Mouse (Mus musculus) ES-E14 (cell line): Measurements from ENCODE around the gene Hs3st1. TPM values are rescaled to one million over a fixed set of nuclear protein-coding genes. Genes with fewer than 3 reads are reported as not detected.

Experiments
- DNase-seq: peaks from one replicate; pipeline ENCODE4 v3.0.0-alpha.2; 2013; ENCODE audit warnings: low read depth, low spot score
- H3K27ac ChIP-seq: 2 replicates; pipeline ENCODE4 v1.5.1; 2012; ENCODE audit warnings: low read depth, mild to moderate bottlenecking, low read length, moderate library complexity, mixed read lengths; ENCODE audit not compliant: poor library complexity, insufficient read depth, severe bottlenecking
- H3K36me3 ChIP-seq: 2 replicates; pipeline ENCODE4 v1.6.1; 2012; ENCODE audit warnings: mild to moderate bottlenecking, low read length, moderate library complexity, mixed read lengths; ENCODE audit not compliant: control insufficient read depth, poor library complexity, insufficient read depth, severe bottlenecking
- H3K4me1 ChIP-seq, 2 experiments: fragments of 150-350 bp in 1 of 2; sonication (generic) in 1 of 2; 2 replicates each; pipeline ENCODE4 v1.6.1; 2012; ENCODE audit warnings: low read length in 2 of 2, mild to moderate bottlenecking in 1 of 2, mixed read lengths in 1 of 2; ENCODE audit not compliant: control insufficient read depth in 2 of 2, insufficient read depth in 2 of 2, poor library complexity in 1 of 2
- H3K4me3 ChIP-seq, 2 experiments: fragments of 150-350 bp in 1 of 2; sonication (generic) in 1 of 2; 2 replicates each; pipeline ENCODE4 v1.5.1; 2012; ENCODE audit warnings: low read length in 2 of 2, low read depth in 1 of 2, mild to moderate bottlenecking in 1 of 2, mixed read lengths in 1 of 2; ENCODE audit not compliant: insufficient read depth in 1 of 2, poor library complexity in 1 of 2, severe bottlenecking in 1 of 2
- H3K9ac ChIP-seq: 2 replicates; pipeline ENCODE4 v1.6.1; 2012; ENCODE audit warnings: low read depth, mild to moderate bottlenecking, low read length, mixed read lengths; ENCODE audit not compliant: poor library complexity, insufficient read depth, severe bottlenecking
- H3K9me3 ChIP-seq: fragments of 150-350 bp; sonication (generic); 2 replicates; pipeline ENCODE4 v1.6.1; 2012; ENCODE audit warnings: low read depth, mild to moderate bottlenecking, low read length; ENCODE audit not compliant: control insufficient read depth, insufficient read depth
- CHD2 ChIP-seq: IDR thresholded peaks from 2 replicates; pipeline ENCODE4 v1.6.1; 2014; ENCODE audit warnings: mild to moderate bottlenecking, low read depth, low read length, inconsistent platforms
- HCFC1 ChIP-seq: IDR thresholded peaks from 2 replicates; pipeline ENCODE4 v1.6.1; 2012; ENCODE audit warnings: low read length, inconsistent platforms, borderline replicate concordance; ENCODE audit not compliant: insufficient read depth
- MAFK ChIP-seq: IDR thresholded peaks from 2 replicates; pipeline ENCODE4 v1.6.1; 2014; ENCODE audit warnings: mild to moderate bottlenecking, low read depth, low read length, inconsistent platforms; ENCODE audit not compliant: insufficient read depth
- ZC3H11A ChIP-seq: IDR thresholded peaks from 2 replicates; pipeline ENCODE4 v1.6.1; 2012; ENCODE audit warnings: low read depth, mild to moderate bottlenecking, inconsistent platforms, low read length, borderline replicate concordance
- ZNF384 ChIP-seq: IDR thresholded peaks from 2 replicates; pipeline ENCODE4 v1.6.1; 2012; ENCODE audit warnings: low read depth, low read length, inconsistent platforms
- in situ Hi-C, 2 experiments: fragments of 600-800 bp; cut with MboI; formaldehyde crosslinking; loops; one replicate each; pipeline ENCODE4 v1.15.1; 2025; ENCODE audit warnings: low sequenced_read_pairs in 2 of 2, inconsistent platforms in 1 of 2; ENCODE audit not compliant: unreplicated experiment in 2 of 2
- total RNA-seq: library from RNA; depleted of rRNA; stranded (reverse); fragments of 300-350 nt; gene quantifications from 2 replicates; pipeline ENCODE4 v1.2.3, GENCODE M21; 2012

Hs3st1 gene
- total RNA-seq, 1 experiment, result 6.9 TPM

DNA sequence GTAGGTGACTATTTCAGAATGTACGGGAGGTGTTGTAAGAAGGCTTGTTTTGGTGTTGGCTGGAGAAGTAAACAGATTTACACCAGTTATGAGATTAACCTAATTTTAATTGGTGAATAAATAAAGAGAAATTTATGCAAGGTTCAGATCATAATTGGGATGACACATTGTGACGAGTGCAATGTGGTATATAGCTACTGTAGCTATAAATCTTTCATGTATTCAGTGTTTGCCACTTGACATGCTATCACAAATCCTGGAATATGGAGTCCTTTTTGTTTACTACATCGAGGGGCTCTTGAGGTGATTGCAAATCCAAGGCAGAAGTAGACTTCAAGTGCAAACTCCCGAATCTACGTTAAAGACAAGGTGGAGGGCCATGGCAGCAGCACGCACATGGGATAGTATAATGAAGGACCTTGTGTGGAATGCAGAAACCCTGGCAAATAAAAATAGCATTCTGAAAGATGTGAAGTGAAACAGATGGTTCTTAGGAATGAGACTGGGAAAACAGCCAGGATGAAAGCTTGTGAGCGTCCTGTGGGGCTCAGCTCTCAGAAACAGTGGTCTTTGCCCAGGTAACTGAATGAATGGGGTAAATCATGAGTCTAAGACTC, 21.9 kb upstream of the Hs3st1 start:
- Histone ChIP-seq H3K9me3 (no peaks in the 10 kb centered on the region), H3K4me3 (no peak overlapping the region), H3K9ac (no peak overlapping the region), H3K36me3 (no peaks in the 10 kb centered on the region), H3K4me1 (no peaks in the 10 kb centered on the region), H3K27ac (no peak overlapping the region)
- DNase-seq, result no peak
- in situ Hi-C loops, result no loop called here
- no peak for TF ChIP-seq ZC3H11A
- no peak for TF ChIP-seq HCFC1
- no peak for TF ChIP-seq MAFK
- TF ChIP-seq CHD2, result no peak
- TF ChIP-seq ZNF384, result no peak

DNA sequence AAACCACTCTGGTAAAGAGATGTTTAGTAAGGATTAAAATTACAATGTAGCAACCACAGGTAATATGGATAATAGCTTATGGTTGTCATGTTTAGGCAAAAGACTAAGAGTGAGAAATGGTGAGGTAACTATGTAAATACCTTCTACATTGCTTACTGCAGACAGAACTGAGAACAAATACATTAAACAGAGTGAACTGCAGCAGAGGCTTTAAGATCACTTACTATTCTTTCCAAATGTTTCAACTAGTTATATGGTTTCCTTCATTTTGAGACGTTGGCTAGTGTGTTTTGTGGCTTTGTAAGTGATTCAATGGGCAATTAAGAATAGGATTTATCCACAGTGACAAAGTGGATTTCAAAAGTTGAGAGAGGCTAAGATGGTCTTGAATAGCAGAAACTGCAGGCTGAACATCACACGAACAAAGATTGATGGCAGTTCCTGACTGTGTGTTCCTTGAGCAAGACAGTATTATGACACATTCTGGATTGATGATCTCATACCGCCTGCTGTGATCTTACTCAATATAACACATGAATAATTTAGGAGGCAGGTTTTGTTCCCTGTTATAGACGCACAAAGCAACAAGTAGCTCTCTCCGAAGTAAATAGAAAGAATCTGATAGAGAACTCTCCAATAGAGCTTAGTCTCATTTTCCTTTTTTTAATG, 16.5 kb upstream of the Hs3st1 start:
- in situ Hi-C loops, result no loop called here
- TF ChIP-seq MAFK, result no peak
- TF ChIP-seq ZNF384, result no peak
- TF ChIP-seq ZC3H11A, result no peak
- TF ChIP-seq HCFC1, result no peak
- no peak for TF ChIP-seq CHD2
- H3K9me3 ChIP-seq, result no peaks in the 10 kb centered on the region
- H3K4me3 ChIP-seq, result no peak overlapping the region
- H3K36me3 ChIP-seq, result no peaks in the 10 kb centered on the region
- H3K4me1 ChIP-seq, result no peaks in the 10 kb centered on the region
- no peak overlapping the region for H3K27ac ChIP-seq
- DNase-seq, result no peak
- H3K9ac ChIP-seq, result no peak overlapping the region

DNA sequence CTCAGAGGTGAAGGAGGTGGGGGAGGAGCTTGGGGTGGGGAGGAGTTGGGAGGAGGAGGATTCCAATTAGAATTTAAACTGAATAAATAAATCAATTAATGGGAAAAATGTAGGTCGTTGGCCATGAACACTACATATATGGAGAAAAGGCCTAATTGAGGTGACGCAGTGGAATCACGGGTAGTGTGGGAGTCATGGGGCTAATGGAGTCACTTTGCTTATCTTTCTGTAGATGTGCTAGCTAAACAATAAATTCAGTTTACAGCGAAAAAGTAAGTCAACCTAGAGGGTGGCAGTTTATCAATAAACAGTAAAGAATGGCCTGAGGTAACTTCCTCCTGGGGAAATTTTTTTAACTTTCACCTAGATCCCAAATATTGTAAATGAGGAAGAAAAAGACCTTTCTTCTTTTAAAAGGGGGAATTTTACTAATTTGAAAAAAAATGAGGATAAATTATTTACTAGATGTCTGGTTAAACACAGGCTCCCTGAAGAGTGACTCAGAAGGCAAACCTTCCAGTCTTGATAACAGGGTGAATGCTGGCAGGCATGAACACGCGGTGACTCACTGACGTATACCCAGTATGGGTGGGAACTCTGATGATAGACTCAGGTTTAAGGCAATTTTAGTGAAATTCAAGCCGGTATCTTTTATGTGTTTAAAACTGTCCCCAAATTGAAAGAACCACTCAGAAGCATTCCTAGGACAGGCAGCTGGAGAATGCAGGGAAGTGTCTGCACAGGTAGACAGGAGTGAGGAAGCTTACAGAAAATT, 6.6 kb upstream of the Hs3st1 start:
- TF ChIP-seq CHD2 (no peak), HCFC1 (no peak), MAFK (no peak), ZC3H11A (no peak), ZNF384 (no peak)

DNA sequence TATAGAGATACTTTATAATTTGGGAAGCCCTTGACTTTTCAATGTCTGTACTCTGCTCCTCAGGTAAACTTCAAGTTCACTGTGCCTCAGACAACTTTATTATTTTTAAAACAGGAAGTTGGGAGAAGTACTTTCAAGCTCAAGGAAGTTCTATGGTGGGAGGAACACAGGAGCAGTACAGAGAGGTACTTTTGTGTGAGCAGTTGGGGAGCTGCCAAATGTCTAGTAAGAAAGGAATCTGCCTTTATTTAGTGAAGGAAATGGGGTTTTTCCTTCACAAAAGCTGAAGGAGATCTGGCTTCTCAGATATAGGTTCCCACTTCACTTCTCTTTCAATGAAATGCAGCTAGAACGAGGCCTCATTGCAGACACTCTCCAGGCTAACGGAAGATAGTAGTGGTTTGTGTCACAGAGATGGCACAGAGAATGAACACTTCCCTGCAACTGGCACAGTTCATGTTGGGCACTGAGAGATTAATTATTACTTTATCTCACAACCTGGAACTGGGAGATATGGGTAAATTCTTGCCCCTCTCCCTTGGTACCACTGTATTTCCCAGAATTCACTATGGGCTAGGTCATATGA, 3.7 kb upstream of the Hs3st1 start:
- Histone ChIP-seq H3K27ac (no peak overlapping the region), H3K9me3 (no peaks in the 10 kb centered on the region), H3K4me3 (no peak overlapping the region), H3K4me1 (no peaks in the 10 kb centered on the region), H3K36me3 (no peaks in the 10 kb centered on the region), H3K9ac (no peak overlapping the region)
- in situ Hi-C loops, result no loop called here
- TF ChIP-seq ZNF384 (no peak), HCFC1 (no peak)
- DNase-seq, result no peak

More for the DNA sequence above, 6.6 kb upstream of the Hs3st1 start:
- H3K9ac ChIP-seq, result no peak overlapping the region
- no peak overlapping the region for H3K27ac ChIP-seq
- no peaks in the 10 kb centered on the region for H3K9me3 ChIP-seq
- no peaks in the 10 kb centered on the region for H3K36me3 ChIP-seq
- DNase-seq, result no peak
- H3K4me3 ChIP-seq, result no peak overlapping the region
- no peaks in the 10 kb centered on the region for H3K4me1 ChIP-seq
- in situ Hi-C loops, result no loop called here
